Mouse (Mus musculus) Patski (cell line): ENCODE measurements at regions not wholly inside any gene's neighbourhood (a gene's known extent, or its start where the extent isn't known, plus 50 kb on each side); places are given as distances from the start of the nearest gene placed in this dataset.

Experiments
- ATAC-seq: fragments of 100-300 bp; one replicate; pipeline ENCODE4 v1.8.0; 2021
- CTCF ChIA-PET: fragments of 350-600 bp; sonication (Branson Sonifier 250); formaldehyde crosslinking; loops from one replicate; lab custom pipeline; 2022; ENCODE audit warnings: inconsistent platforms; lab: Charles Lee
- POLR2A ChIA-PET: fragments of 350-600 bp; sonication (Branson Sonifier 250); formaldehyde crosslinking; loops from one replicate; lab custom pipeline; 2022; ENCODE audit warnings: antibody characterized with exemption, inconsistent platforms; lab: Charles Lee
- DNase-seq: peaks from one replicate; pipeline ENCODE4 v3.0.0-alpha.2; 2011; ENCODE audit warnings: low read depth, low spot score
- H3K27me3 ChIP-seq: fragments of 371-371 bp; one replicate; pipeline ENCODE4 v1.5.1; 2021
- CTCF ChIP-seq: fragments of 100-300 bp; IDR thresholded peaks from one replicate; pipeline ENCODE4 v1.5.1; 2021
- in situ Hi-C: fragments of 300-500 bp; cut with MboI; formaldehyde crosslinking; loops from 3 replicates; pipeline ENCODE4 v1.11.1; 2018; ENCODE audit warnings: low pct_unique_long_range_greater_than_20kb, mixed read lengths

DNA sequence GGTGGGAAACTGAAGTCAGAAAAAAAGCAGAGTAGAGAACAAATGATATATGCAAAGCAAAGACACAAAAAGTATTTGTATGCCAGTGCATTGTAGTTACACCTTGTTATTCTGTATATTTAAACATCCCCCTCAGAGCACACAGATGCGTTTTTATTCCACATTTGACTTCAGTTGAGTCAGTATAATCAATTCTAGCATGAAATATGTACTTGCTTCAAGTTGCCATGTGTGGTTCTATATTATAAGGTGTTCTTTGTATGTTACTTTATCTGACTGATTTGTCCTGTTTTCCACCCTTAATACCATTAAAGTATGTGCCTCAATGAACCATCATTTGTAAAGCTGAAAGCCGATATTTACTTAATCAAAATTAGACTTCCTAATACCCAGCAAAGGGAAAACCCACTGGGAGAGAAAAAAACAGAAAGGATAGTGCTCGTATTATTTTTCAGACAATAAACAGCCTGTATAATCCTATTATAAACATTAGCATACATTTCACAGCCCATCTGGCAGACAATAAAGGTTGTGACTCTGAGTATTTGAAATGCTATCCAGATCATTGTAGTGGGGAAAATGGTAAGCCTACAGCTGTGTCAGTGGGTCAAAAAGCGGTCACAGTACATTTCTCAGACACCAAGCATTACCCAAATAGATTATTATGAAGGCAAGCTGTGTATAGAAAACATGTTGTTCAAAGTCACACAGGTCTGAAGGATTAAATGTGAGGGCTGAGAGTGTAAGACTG lies 189.1 kb upstream of the Bmp2 start:
- no peak for DNase-seq
- CTCF ChIA-PET = no interaction called here

DNA sequence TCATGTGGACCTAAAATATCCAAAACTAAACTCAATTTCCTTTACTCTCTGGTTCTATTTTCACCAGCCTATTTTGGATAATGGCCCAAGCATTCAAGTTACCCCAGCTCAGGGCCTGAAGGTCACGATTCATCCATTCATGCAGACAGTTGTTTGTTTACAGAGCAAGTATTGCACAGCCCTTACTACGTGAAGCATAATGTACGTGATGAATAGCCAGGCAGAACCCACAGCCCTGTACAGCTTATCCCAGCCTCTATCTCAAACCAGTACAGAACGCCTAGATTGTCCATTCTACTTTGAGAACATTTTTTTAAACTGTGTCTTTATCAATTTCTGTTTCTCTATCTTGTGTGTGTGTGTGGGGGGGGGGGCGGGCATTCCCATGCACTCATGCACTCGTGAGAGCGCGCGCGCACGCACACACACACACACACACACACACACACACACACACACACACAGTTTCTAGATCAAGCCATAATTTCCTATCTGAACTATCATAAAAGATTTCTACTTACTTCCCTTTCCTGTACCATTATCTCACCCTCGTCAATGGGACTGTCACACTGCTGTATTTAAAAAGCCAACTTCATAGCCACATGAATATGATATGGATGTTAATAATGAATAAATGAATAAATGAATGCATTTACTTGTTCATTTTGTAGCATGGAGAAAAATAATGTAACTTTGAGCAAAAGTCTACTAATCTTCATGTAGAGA lies 180.3 kb upstream of the Bmp2 start:
- no peak for DNase-seq
- peaks cover 26% of the 10 kb centered on the region for H3K27me3 ChIP-seq
- ATAC-seq = no peak
- TF ChIP-seq CTCF = no peak
- in situ Hi-C loops = no loop called here
- ChIA-PET POLR2A (no interaction called here), CTCF (no interaction called here)

More for the DNA sequence above, 189.1 kb upstream of the Bmp2 start:
- POLR2A ChIA-PET = no interaction called here
- peaks cover 30% of the 10 kb centered on the region for H3K27me3 ChIP-seq
- in situ Hi-C loops = no loop called here
- ATAC-seq = no peak
- no peak for TF ChIP-seq CTCF

GRCm38 (mm10) chr2:133373543-133373942 lies 178.4 kb upstream of the Bmp2 start:
- no peak for ATAC-seq
- ChIA-PET POLR2A (no interaction called here), CTCF (no interaction called here)
- H3K27me3 ChIP-seq = peaks cover 11% of the 10 kb centered on the region
- in situ Hi-C loops = no loop called here
- no peak for TF ChIP-seq CTCF
- no peak for DNase-seq

- ChIA-PET CTCF (interaction anchor here (1.6 to 2.6 kb wide), 4 partner anchors 11 to 636 kb away, joined by 3 to 6 read pairs (median 4); no protein-coding TSS in a partner anchor), POLR2A (no interaction called here)
- H3K27me3 ChIP-seq = no peaks in the 10 kb centered on the region
- no peak for DNase-seq
- TF ChIP-seq CTCF = peak; percentile 72
- in situ Hi-C loops = loop anchor here (25.0 kb wide), 2 partner anchors 631 to 1106 kb away; no protein-coding TSS in a partner anchor
- peak; percentile 82 for ATAC-seq
Measured at GRCm38 (mm10) chr2:133381054-133381453, 170.9 kb upstream of the Bmp2 start.

DNA sequence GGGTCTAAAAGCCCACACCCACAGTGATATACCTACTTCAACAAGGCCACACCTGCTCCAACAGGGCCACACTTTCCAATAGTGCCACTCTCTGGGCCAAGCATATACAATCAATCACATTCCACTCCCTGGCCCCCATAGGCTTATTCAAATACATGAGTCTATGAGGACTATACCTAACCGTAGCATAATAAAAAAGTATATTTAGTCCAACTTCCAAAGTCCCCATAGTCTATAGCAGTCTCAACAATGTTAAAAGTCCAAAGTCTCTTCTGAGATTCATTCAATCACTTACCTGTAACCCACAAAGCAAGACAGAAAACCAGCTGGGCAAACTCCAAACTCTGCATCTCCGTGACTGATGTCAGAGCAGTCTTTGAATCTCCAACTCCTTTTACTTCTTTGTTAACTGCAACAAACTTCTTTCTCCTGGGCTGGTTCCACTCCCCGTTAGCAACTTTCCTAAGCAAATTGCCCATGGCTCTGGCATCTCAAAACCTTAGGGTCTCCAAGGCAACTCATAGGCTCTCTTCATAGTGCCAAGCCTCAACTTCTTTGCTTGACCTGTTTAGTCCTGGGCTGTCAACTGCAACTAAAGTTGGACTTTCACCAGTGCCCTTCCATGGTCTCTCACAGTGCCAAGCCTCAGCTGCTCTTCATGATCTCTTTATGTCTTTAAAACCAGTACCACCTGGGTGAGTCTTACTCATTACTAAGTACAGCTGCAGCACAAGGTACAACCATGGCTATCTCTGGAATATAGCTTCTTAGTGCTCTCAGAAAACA lies 168.6 kb upstream of the Bmp2 start:
- ChIA-PET CTCF (no interaction called here), POLR2A (interaction anchor here (1.6 kb wide), 1 partner anchor 26 kb away, joined by 3 read pairs; no protein-coding TSS in a partner anchor)
- DNase-seq (no peak), ATAC-seq (no peak)
- peaks cover 14% of the 10 kb centered on the region for H3K27me3 ChIP-seq
- in situ Hi-C loops = loop anchor here (25.0 kb wide), 2 partner anchors 629 to 1104 kb away; no protein-coding TSS in a partner anchor
- TF ChIP-seq CTCF = no peak

DNA sequence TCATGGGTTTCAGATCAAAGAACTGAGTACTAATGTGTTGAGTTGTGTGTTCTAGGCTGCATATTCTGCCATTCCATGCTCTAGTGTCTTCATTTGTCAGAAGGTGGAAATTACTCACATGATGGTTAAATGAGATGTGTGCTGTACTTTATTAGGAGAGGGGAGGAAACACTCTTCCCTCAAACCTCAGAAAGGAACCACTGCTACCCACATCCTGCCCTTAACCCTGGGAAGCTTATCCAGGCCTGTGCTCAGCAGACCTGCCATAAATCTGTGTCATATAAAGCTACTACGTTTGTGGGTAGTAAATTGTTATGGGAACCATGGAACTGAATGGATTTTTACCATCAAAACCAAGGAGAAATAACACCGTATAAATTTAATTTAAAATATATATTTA lies 166.7 kb upstream of the Bmp2 start:
- peaks cover 18% of the 10 kb centered on the region for H3K27me3 ChIP-seq
- POLR2A ChIA-PET = no interaction called here
- DNase-seq (no peak), ATAC-seq (no peak)
- TF ChIP-seq CTCF = no peak
- CTCF ChIA-PET = no interaction called here
- in situ Hi-C loops = loop anchor here (25.0 kb wide), 2 partner anchors 627 to 1102 kb away; no protein-coding TSS in a partner anchor

GRCm38 (mm10) chr2:133387349-133387748 lies 164.6 kb upstream of the Bmp2 start:
- no peak for ATAC-seq
- DNase-seq = no peak
- H3K27me3 ChIP-seq = peaks cover 25% of the 10 kb centered on the region
- CTCF ChIA-PET = no interaction called here
- TF ChIP-seq CTCF = no peak
- in situ Hi-C loops = loop anchor here (25.0 kb wide), 2 partner anchors 625 to 1100 kb away; no protein-coding TSS in a partner anchor
- POLR2A ChIA-PET = no interaction called here

- DNase-seq (no peak), ATAC-seq (no peak)
- in situ Hi-C loops = loop anchor here (25.0 kb wide), 2 partner anchors 620 to 1095 kb away; no protein-coding TSS in a partner anchor
- peaks cover 19% of the 10 kb centered on the region for H3K27me3 ChIP-seq
- TF ChIP-seq CTCF = no peak
- POLR2A ChIA-PET = no interaction called here
- CTCF ChIA-PET = no interaction called here
Measured at GRCm38 (mm10) chr2:133392298-133392697, 159.7 kb upstream of the Bmp2 start.

DNA sequence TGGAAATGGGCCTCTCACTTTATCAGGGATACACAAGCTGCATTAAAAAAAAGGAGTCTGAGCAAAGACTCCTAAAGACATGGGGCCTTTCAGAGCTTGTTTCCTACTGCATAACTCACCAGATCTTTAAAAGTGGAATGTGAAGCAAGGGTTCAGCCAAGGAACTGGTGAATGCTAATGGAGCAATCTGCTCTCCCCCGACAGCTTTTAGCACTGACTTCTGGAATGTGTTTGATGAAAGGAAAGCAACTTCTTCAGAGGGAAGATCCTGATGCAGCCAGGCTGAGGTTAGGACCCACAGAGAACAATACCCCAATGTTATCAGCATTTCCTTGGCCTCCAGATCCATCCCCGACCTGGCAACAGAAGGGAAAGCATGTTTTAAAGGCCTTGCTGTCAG lies 154.4 kb upstream of the Bmp2 start:
- no peak for ATAC-seq
- in situ Hi-C loops = loop anchor here (25.0 kb wide), 2 partner anchors 615 to 1090 kb away; no protein-coding TSS in a partner anchor
- peaks cover 16% of the 10 kb centered on the region for H3K27me3 ChIP-seq
- CTCF ChIA-PET = interaction anchor here (0.7 to 1.1 kb wide), 2 partner anchors 11 to 20 kb away, joined by 3 read pairs; no protein-coding TSS in a partner anchor
- POLR2A ChIA-PET = no interaction called here
- no peak for DNase-seq
- TF ChIP-seq CTCF = no peak

- ChIA-PET POLR2A (interaction anchor here (0.6 kb wide), 1 partner anchor 56 kb away, joined by 3 read pairs; no protein-coding TSS in a partner anchor), CTCF (no interaction called here)
- DNase-seq (no peak), ATAC-seq (no peak)
- in situ Hi-C loops = loop anchor here (25.0 kb wide), 2 partner anchors 613 to 1088 kb away; no protein-coding TSS in a partner anchor
- H3K27me3 ChIP-seq = peaks cover 16% of the 10 kb centered on the region
- no peak for TF ChIP-seq CTCF
Measured at GRCm38 (mm10) chr2:133399059-133399690, 152.8 kb upstream of the Bmp2 start.
